Mouse (Mus musculus) gastrocnemius, adult 2 months (tissue): ENCODE measurements around the gene Hamp. TPM values are rescaled to one million over a fixed set of nuclear protein-coding genes. Genes with fewer than 3 reads are reported as not detected.
A peak's percentile ranks its signal among the peaks of the same experiment; 100 is the strongest.

Experiments used
- DNase-seq: peaks from one replicate; pipeline ENCODE4 v3.0.0; 2022
- H3K27ac ChIP-seq: fragments of 200-600 bp; 2 replicates; pipeline ENCODE4 v1.8.1; 2022; ENCODE audit warnings: mild to moderate bottlenecking
- H3K4me3 ChIP-seq: fragments of 200-600 bp; 2 replicates; pipeline ENCODE4 v1.8.1; 2022; ENCODE audit warnings: mild to moderate bottlenecking, moderate library complexity
- CTCF ChIP-seq: fragments of 200-600 bp; IDR thresholded peaks from 2 replicates; pipeline ENCODE4 v1.8.1; 2022; ENCODE audit warnings: antibody characterized with exemption, mild to moderate bottlenecking, moderate library complexity
- intact Hi-C: fragments of 180-260 bp; cut with DNase I; formaldehyde crosslinking; loops from one replicate; pipeline ENCODE4 v1.15.1; 2025
- total RNA-seq, 2 experiments: library from RNA; stranded (reverse); gene quantifications; 2 replicates each; pipeline ENCODE4 v1.2.3; 2021

Gene Hamp
- total RNA-seq, 2 experiments from 2014 or later, result not detected

DNA sequence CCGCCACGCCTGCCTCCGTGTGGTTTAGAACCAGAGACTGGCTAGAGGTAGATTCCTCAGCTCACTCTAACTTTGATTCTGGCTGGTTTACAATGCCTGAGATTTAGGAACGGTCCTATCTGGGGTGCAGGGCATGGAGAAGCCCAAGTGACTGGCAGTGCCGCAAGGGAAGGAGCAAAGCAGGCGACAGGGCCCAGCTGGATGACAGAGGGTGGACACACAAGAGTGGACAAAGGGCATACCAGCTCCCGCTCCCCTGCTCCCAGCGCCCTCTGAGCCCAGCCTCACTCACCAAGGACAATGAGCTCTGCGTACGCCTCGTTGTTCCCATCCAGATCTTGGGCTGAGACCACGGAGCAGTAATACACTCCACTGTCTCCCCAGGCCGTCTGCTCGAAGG is 21.8 kb upstream of the Hamp start:
- TF ChIP-seq CTCF, result no peak
- intact Hi-C loops, result no loop called here
- no peak overlapping the region for H3K4me3 ChIP-seq
- DNase-seq, result no peak
- no peak overlapping the region for H3K27ac ChIP-seq

DNA sequence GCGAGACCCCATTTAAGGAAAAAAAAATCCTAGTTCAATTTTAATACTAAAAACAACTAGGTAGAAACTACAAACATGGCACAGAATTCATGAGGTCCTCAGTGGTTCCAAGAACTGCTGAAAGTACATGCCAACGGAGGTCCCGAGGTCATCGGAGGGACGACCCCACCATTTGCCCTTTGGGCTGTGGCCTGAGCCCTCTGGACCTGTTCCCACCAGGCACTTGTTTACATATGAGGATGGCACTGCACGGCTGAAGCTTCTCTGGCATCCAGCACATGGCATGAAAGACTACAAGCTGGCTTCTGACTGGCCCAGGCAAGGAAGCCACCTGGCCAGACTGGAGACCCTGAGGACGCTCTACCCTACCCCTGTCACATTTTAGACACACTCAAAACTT is 20.5 kb upstream of the Hamp start:
- Histone ChIP-seq H3K27ac (no peak overlapping the region), H3K4me3 (no peak overlapping the region)
- no peak for TF ChIP-seq CTCF
- intact Hi-C loops, result no loop called here
- DNase-seq, result no peak

DNA sequence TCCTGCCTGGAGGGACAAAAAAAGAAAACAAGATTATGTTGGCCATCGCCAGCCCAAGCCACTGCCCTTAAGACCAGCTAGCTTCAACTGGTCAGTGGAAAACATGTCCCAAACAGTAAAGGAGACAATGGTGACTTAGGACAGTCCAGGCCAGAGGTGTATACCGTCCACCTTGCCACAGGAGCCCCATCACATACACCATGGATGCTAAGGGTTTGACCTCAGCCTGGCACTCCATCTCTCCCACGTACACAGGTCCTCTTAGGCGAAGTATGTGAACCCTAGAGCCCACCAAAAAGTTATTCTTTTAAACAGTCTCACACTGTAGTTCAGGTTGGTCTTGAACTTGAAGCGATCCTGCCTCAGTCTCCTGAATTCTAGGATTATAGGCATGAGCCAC is 19.0 kb upstream of the Hamp start:
- TF ChIP-seq CTCF, result no peak
- intact Hi-C loops, result no loop called here
- no peak overlapping the region for H3K27ac ChIP-seq
- no peak overlapping the region for H3K4me3 ChIP-seq
- no peak for DNase-seq

DNA sequence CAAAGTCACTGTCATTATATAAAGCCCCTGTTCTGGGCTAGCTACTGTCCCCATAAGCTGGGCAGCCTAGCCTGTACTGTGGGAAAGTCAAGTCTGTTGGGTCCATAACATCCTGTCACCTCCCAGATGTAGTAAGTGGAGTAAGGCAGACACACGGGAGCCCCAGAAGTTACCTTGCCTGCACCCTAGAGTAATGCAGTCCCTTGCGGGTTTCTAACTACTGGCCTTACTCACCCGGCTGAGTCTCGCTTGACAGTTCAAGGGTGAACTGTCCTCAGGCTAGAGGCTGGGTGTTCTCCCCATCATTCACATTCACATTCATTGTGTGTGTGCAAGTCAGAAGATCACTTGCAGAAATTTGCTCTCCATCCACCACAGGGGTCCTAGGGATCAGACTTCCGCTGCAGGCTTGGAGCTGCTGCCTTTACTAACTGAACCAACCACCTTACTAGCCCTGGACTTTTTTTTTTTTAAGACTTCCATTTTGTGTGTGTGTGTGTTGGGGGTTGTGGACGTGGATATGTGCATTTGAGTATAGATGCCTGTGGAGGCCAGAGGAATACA is 16.0 kb upstream of the Hamp start:
- no peak for TF ChIP-seq CTCF
- no peak overlapping the region for H3K4me3 ChIP-seq
- DNase-seq, result no peak
- no peak overlapping the region for H3K27ac ChIP-seq
- intact Hi-C loops, result loop anchor here (5.0 to 10.0 kb wide), 2 partner anchors 92 to 335 kb away; partner anchors contain the start of genes Cox6b1 and Fxyd7

DNA sequence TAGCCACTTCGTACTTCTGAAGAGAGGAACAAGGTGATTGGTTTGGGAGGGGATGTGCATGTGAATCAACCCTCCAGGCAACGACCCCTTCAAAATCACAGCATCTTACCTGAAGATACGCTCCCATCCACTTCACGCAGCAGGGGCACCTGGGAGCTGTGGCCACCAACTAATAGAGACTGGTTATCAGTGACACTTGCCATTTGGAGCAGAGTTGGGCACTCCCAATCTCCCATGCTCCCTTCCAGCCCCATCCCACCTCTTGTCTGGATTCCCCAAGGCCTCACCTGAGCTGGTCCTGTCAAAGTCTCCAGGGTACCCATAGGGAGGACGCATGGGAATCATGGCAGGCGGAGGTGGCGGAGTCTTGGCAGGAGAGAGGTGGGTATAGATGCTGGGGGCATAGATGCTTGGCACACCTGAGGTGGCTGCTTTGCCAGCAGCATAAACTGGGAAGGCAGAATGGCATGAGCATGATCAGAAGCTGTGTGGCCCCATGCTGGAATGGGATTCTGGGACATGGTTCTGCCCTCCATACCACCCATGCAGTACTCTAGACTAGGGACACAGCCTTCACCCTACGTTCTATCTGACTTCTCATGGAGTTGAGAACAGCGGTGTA is 15.1 kb upstream of the Hamp start:
- DNase-seq, result no peak
- no peak for TF ChIP-seq CTCF
- no peak overlapping the region for H3K4me3 ChIP-seq
- intact Hi-C loops, result loop anchor here (5.0 to 10.0 kb wide), 2 partner anchors 93 to 334 kb away; partner anchors contain the start of genes Cox6b1 and Fxyd7
- H3K27ac ChIP-seq, result no peak overlapping the region

DNA sequence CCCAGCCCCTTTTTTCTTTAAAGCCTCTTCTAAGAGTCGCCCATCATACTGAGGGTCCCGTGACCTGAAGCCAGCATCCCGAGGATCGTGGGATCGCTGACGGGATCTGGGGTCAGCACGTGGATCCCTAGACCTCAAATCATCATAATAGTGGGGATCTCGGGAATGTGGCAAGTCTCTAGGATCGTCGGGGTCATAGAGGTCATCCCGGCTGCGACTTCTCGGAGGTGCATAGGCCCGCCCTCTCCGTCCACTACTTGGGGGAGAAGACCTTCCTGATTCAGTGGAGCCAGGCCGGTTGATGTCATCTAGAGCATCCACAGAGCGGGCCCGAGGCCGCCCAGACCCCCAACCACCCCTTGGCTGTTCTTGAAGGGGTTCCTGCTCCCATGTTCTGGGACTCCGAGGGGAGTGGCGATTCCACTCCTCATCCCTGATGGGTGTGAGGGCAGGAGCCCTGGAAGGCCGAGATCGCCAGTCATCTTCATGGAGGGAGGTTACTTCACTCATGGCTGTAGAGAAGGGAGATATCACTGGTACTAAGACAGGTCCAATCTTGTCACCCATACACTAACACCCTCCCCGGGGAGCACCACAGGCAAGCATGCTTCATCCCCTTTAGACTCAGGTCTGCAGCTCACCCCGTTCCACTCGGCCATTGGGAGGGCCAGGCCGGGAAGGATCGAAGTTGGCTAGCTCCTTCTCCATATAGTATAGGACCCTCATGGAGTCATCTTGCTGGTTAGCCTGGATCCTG is 14.5 kb upstream of the Hamp start:
- Histone ChIP-seq H3K4me3 (peak overlapping the region; percentile 94), H3K27ac (peak overlapping the region; percentile 100)
- DNase-seq, result peak; percentile 35
- no peak for TF ChIP-seq CTCF
- intact Hi-C loops, result loop anchor here (5.0 to 10.0 kb wide), 2 partner anchors 94 to 333 kb away; partner anchors contain the start of genes Cox6b1 and Fxyd7

DNA sequence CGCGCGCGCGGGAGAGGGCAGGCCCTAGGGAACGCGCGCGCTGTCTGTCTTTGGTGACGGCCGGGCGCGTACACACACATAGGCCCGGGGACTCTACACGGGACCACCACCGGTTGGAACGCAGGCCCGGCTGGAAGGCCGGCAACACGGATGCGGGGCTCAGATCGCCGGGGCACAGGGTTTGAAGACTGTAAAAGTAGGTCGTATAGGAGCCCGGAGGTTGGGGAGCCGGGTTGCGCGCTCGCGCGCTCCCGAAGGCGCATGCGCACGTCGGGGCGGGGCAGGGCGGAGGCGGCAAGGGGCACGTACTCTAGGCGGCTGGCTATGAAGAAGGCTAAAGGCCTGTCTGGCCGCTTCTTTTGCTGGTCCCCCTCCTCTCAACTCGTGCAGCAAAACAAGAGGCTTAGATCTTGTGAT is 13.5 kb upstream of the Hamp start:
- peak overlapping the region; percentile 100 for H3K27ac ChIP-seq
- peak overlapping the region; percentile 94 for H3K4me3 ChIP-seq
- no peak for TF ChIP-seq CTCF
- peak; percentile 96 for DNase-seq
- intact Hi-C loops, result loop anchor here (1.0 to 10.0 kb wide), 3 partner anchors 17 to 333 kb away; partner anchors contain the start of genes Cox6b1 and Fxyd7

DNA sequence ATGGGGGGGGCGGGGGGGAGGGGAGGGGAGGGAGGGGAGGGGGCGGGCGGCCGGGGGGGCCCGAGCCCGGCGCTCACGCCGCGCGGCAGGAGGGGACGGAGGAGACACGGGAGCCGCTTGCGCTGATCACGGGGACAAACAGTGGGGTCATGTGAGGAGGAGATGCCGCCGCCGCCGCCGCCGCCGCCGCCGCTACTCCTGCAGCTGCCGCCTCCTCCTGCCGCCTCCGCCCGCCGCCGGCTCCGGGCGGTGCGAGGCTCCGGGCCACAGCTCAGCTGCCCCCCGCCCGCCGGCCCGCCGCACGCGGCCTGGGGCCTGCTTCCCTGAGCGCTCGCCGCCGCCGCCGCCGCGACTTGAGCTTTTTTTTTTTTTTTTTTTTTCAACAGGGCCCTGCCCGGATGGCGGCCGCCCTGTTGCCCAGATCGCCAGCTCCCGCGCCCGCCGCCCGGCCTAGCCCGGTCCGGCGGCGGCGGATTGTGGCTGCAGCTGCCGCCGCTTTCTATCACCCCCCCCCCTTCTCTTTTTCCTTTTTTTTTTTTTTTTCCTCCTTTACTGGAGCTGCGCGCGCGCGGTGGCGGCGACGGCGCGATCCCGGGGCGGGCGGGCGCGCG is 13.0 kb upstream of the Hamp start, which contains the start of gene Usf2:
Gene Usf2 (minus strand): TSS at position 48 of the 611 bp plus-strand sequence.
- intact Hi-C loops, result loop anchor here (1.0 to 10.0 kb wide), 3 partner anchors 17 to 332 kb away; partner anchors contain the start of genes Cox6b1 and Fxyd7
- Histone ChIP-seq H3K27ac (peak within 1 kb of the TSS; percentile 100), H3K4me3 (peak within 1 kb of the TSS; percentile 94)
- peak; percentile 92 for DNase-seq
- no peak for TF ChIP-seq CTCF

DNA sequence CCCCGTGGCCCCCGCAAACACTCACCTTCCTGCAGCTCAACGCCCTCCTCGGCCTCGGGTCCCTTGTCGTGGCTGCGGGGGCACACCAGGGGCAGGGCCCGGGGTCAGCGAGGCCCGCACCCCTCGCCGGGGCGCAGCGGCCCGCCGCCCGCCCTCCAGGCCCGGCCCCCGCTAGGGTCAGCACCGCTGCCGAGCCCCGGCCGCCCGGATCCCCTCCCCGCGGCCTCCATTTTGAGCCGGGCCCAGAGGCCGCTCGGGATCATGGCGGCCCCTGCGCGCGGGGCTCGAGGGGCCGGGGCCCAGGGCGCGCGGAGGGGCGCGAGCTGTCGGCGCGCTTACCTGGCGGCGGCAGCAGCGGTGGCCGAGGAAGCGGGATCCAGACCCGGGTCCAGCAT is 12.5 kb upstream of the Hamp start:
- intact Hi-C loops, result loop anchor here (5.0 to 10.0 kb wide), 2 partner anchors 96 to 332 kb away; partner anchors contain the start of genes Cox6b1 and Fxyd7
- DNase-seq, result peak; percentile 69
- no peak for TF ChIP-seq CTCF
- Histone ChIP-seq H3K4me3 (peak overlapping the region; percentile 94), H3K27ac (peak overlapping the region; percentile 100)

DNA sequence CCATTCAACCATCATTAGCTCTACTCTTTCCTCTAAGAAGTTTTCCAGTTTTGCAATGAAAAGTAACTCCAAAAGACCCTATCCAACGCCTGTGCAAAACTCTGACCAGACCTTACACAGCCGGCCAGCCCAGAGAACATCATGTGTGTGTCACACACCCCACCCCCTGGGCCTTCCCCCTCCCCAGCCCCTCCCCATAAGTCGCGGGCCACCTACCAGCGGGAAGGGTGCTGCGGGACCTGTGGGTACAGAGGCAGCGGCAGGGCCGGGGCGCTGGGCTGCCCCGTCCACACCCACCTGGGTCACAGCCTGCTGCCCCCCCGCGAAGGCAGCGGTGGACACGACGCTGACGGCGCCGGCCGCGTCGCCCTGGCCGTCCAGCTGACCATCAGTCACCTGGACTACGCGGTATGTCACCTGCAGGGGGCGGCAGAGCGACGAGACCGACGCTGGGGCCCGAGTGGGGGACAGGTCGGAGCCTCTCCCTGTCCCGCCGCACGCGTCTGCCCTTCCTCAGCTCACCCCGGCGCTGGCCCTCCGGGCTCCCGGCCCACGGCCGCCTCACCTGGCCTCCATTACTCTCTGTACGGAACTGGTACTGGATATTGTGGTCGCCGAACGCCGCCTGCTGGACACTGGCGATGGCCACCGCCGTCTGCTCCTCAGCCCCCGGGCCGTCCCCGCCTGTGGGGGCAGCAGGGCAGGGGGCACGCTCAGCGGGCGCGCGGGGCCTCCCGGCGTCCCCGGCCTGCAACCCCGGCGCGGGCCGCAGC is 11.9 kb upstream of the Hamp start:
- peak overlapping the region; percentile 100 for H3K27ac ChIP-seq
- H3K4me3 ChIP-seq, result peak overlapping the region; percentile 94
- peak; percentile 89 for TF ChIP-seq CTCF
- peak; percentile 95 for DNase-seq
- intact Hi-C loops, result loop anchor here (5.0 to 10.0 kb wide), 2 partner anchors 97 to 331 kb away; partner anchors contain the start of genes Cox6b1 and Fxyd7

DNA sequence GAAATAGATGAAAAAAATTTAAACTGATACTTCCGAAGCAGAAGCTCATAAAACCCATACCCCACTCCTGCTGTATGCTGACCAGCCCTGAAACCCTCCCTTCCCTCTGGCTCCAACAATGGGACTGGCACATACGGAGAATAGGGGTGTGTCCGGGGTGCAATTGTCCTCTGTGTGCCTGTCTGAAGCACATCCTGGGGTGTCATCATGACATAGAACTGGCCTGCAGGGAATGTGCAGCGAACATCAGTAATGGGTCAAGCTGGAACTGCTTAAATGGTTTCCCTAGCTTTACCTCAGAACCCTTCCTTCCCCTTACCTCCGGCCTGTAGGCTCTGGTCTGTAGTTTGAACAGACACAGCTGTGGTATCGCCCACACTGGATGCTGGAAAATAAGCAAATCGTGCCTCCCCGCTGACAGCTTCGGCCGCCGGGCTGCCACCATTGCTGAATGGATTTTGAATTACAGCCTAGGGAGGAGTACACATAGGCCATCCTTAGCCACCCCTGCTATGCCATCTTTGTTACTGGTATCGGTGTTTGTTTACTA is 11.2 kb upstream of the Hamp start:
- peak overlapping the region; percentile 94 for H3K4me3 ChIP-seq
- no peak for DNase-seq
- intact Hi-C loops, result loop anchor here (5.0 to 10.0 kb wide), 2 partner anchors 97 to 330 kb away; partner anchors contain the start of genes Cox6b1 and Fxyd7
- peak overlapping the region; percentile 100 for H3K27ac ChIP-seq
- no peak for TF ChIP-seq CTCF
